Mouse (Mus musculus): ENCODE measurements around the gene Grik4. TPM values are rescaled to one million over a fixed set of nuclear protein-coding genes. Genes with fewer than 3 reads are reported as not detected.

Gene Grik4
- polyA plus RNA-seq, 1 experiment from 2014 or later, result 1.9 TPM

DNA sequence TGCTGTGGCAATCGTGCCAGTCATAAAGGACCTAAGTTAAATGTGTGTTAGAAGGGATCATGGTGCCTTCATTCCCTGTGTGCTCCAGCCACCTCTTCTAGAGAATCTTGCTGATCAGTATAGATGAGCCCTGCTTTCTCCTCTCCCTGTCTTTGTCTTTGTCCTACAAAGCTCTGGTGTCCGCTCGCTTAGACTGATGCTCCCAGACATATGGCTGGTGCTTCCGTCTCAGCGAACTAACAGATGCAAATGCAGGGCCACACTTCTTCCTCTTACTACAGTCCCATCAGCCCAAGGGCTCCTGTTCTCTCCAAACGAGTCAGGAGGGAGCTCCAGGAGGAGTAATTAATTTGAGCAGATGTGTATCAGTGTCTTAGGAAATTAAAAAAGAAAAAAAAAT, 71.4 kb downstream of the Grik4 start:
- Histone ChIP-seq H3K4me1 (ENCODE audit: control insufficient read depth, insufficient read depth, low read length) (no peaks in the 10 kb centered on the region), H3K9ac (ENCODE audit: low read depth, low read length) (no peak overlapping the region), H3K4me2 (replicated peaks; ENCODE audit: low read depth, low read length) (no peak overlapping the region), H3K27me3 (ENCODE audit: control insufficient read depth, insufficient read depth, low read length) (no peaks in the 10 kb centered on the region), H3K9me3 (ENCODE audit: control insufficient read depth, low read length) (no peaks in the 10 kb centered on the region), H3K4me3 (ENCODE audit: low read length) (no peak overlapping the region), H3K27ac (ENCODE audit: low read depth, low read length) (no peak overlapping the region), H3K36me3 (ENCODE audit: control insufficient read depth, insufficient read depth, low read length) (no peaks in the 10 kb centered on the region)
- WGBS, result 56% methylated on average over 6 of the region's 6 CpGs
- 0 out of 2 replicates have a peak, but pooled peaks have one; percentile 13 for ATAC-seq (ENCODE audit: low FRiP score, low TSS enrichment)

DNA sequence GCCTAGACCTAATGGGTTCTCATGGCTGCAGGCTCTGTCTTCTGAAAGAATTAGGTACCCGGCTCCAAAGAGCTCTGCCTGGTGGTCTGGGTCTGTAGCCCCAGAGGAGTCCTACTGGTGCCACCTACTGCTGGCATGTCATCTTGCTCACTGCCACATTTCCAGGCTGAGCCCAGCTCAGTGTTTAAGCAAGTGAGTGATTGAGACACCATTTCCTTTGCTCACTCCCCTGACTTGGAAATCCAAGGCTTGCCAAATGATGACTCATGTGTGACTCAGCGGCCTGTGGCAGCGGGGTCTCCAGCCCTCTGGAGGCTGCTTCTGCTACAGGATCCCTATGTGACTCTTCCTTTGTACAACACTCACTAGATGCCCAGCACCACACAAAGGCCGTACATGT, 72.6 kb downstream of the Grik4 start:
- H3K4me2 ChIP-seq (replicated peaks; ENCODE audit: low read depth, low read length), result no peak overlapping the region
- H3K27ac ChIP-seq (ENCODE audit: low read depth, low read length), result no peak overlapping the region
- no peak for ATAC-seq (ENCODE audit: low FRiP score, low TSS enrichment)
- 86% methylated on average over 4 of the region's 4 CpGs for WGBS
- H3K36me3 ChIP-seq (ENCODE audit: control insufficient read depth, insufficient read depth, low read length), result no peaks in the 10 kb centered on the region
- H3K4me3 ChIP-seq (ENCODE audit: low read length), result no peak overlapping the region
- H3K4me1 ChIP-seq (ENCODE audit: control insufficient read depth, insufficient read depth, low read length), result no peaks in the 10 kb centered on the region
- H3K9me3 ChIP-seq (ENCODE audit: control insufficient read depth, low read length), result no peaks in the 10 kb centered on the region
- H3K27me3 ChIP-seq (ENCODE audit: control insufficient read depth, insufficient read depth, low read length), result no peaks in the 10 kb centered on the region
- no peak overlapping the region for H3K9ac ChIP-seq (ENCODE audit: low read depth, low read length)

DNA sequence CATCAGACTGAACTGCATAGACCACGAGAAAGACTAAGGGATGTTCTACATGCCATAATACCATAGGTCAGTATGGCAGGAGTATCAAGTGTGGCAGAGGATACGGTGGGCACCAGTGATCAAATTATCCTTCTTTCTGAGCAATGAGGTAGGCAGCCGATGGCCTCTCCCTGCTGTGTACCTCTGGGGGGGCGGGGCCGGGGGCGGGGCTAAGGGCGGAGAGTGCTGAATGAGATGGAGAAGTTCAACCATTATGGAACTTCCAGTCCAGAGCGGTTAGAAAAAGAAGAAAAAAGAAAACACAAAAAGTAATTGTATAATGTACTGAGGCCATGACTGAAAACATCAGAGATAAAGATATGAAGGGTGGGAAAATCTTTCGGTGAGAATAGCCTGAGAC, 74.0 kb downstream of the Grik4 start:
- ATAC-seq (ENCODE audit: low FRiP score, low TSS enrichment), result no peak
- no peaks in the 10 kb centered on the region for H3K27me3 ChIP-seq (ENCODE audit: control insufficient read depth, insufficient read depth, low read length)
- no peak overlapping the region for H3K9ac ChIP-seq (ENCODE audit: low read depth, low read length)
- no peak overlapping the region for H3K4me3 ChIP-seq (ENCODE audit: low read length)
- H3K27ac ChIP-seq (ENCODE audit: low read depth, low read length), result no peak overlapping the region
- no peaks in the 10 kb centered on the region for H3K36me3 ChIP-seq (ENCODE audit: control insufficient read depth, insufficient read depth, low read length)
- H3K4me2 ChIP-seq (replicated peaks; ENCODE audit: low read depth, low read length), result no peak overlapping the region
- no peaks in the 10 kb centered on the region for H3K9me3 ChIP-seq (ENCODE audit: control insufficient read depth, low read length)
- 40% methylated on average over 9 of the region's 9 CpGs for WGBS
- H3K4me1 ChIP-seq (ENCODE audit: control insufficient read depth, insufficient read depth, low read length), result peaks cover 5% of the 10 kb centered on the region

DNA sequence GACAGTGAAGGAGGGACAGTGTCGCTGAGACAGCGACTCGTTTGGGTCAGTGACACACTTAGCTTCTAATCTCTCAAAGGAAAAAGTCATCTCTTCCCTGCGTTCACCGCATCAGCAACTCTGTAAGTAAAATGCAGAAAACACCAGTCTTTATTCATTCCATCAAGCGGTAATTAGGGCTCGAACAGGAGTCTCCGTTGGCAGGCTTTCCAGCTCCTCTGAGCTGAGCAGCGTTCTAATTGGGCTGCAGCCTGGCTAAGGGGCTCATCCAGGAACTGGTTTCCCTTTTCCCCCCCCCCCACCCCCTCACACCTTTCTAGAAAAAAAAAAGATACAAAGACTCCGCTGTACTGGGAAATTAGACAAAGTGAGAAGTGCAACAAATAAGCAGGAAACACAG, 75.8 kb downstream of the Grik4 start:
- ATAC-seq (ENCODE audit: low FRiP score, low TSS enrichment), result no peak
- peaks cover 10% of the 10 kb centered on the region for H3K4me1 ChIP-seq (ENCODE audit: control insufficient read depth, insufficient read depth, low read length)
- no peaks in the 10 kb centered on the region for H3K9me3 ChIP-seq (ENCODE audit: control insufficient read depth, low read length)
- no peaks in the 10 kb centered on the region for H3K36me3 ChIP-seq (ENCODE audit: control insufficient read depth, insufficient read depth, low read length)
- no peak overlapping the region for H3K4me3 ChIP-seq (ENCODE audit: low read length)
- WGBS, result 68% methylated on average over 10 of the region's 10 CpGs
- no peak overlapping the region for H3K4me2 ChIP-seq (replicated peaks; ENCODE audit: low read depth, low read length)
- no peaks in the 10 kb centered on the region for H3K27me3 ChIP-seq (ENCODE audit: control insufficient read depth, insufficient read depth, low read length)
- H3K9ac ChIP-seq (ENCODE audit: low read depth, low read length), result no peak overlapping the region
- no peak overlapping the region for H3K27ac ChIP-seq (ENCODE audit: low read depth, low read length)

DNA sequence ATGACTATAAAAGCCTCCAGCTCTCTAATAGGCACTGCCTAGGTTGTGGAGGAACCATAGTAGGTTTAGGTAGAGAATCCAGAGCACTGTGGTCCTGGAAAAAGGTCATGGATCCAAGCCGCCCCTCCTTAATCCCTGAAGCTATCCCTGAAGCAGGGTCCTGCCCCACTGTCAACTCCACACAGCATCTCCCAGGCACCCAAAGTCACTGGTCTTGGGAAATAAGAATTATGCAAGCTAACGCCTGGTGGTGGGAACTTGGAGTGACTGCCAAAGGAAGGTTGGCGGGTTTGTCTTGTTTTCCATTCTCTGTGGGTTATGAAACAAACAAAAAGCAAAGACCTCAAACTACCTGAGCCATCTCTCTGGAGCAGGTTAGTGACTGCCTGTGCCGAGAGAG, 77.6 kb downstream of the Grik4 start:
- no peaks in the 10 kb centered on the region for H3K27me3 ChIP-seq (ENCODE audit: control insufficient read depth, insufficient read depth, low read length)
- H3K27ac ChIP-seq (ENCODE audit: low read depth, low read length), result no peak overlapping the region
- no peak overlapping the region for H3K9ac ChIP-seq (ENCODE audit: low read depth, low read length)
- 92% methylated on average over 4 of the region's 4 CpGs for WGBS
- peaks cover 10% of the 10 kb centered on the region for H3K4me1 ChIP-seq (ENCODE audit: control insufficient read depth, insufficient read depth, low read length)
- ATAC-seq (ENCODE audit: low FRiP score, low TSS enrichment), result no peak
- H3K9me3 ChIP-seq (ENCODE audit: control insufficient read depth, low read length), result no peaks in the 10 kb centered on the region
- H3K4me3 ChIP-seq (ENCODE audit: low read length), result no peak overlapping the region
- H3K4me2 ChIP-seq (replicated peaks; ENCODE audit: low read depth, low read length), result no peak overlapping the region
- H3K36me3 ChIP-seq (ENCODE audit: control insufficient read depth, insufficient read depth, low read length), result no peaks in the 10 kb centered on the region

DNA sequence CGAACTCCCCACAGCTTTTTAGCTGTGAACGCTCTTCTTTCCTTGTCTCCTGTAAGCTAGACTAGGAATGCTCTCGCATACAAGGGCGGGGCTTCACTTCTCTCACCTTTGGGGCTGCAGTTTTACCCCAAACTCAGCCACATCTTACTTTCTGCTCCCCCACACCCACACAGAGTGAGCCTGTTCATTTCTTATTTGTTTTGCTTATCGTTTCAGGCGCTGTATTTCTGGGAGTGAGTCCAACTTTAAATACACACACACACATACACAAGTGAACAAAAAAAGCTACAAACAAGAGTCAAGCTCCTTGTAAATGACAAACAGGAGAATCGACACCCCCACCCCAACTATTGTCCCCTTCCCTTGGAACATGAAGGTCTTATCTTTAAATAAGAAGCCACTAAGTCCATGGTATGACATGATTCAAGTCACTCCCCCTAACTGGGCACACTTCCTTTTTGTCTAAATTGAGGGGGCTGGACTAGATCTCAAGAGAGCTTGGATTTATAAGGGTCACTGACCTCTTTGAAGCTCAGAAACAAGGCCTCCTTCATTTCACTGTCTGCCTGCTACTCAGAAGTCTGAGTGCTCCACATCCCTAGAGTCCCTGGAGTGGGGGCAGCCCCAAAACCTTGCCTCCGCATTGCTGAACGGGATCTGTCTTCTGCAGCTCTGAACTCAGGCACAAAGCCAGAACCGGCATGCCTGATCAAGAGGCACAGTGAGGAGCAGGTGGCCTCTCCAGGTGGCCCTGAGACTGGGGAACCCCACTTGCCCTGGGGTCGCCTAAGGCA, 79.1 kb downstream of the Grik4 start:
- Histone ChIP-seq H3K4me3 (ENCODE audit: low read length) (no peak overlapping the region), H3K27me3 (ENCODE audit: control insufficient read depth, insufficient read depth, low read length) (no peaks in the 10 kb centered on the region), H3K9ac (ENCODE audit: low read depth, low read length) (no peak overlapping the region), H3K36me3 (ENCODE audit: control insufficient read depth, insufficient read depth, low read length) (no peaks in the 10 kb centered on the region), H3K4me1 (ENCODE audit: control insufficient read depth, insufficient read depth, low read length) (peaks cover 18% of the 10 kb centered on the region), H3K4me2 (replicated peaks; ENCODE audit: low read depth, low read length) (0 out of 2 replicates have a peak overlapping the region, but pooled peaks have one; percentile 5), H3K27ac (ENCODE audit: low read depth, low read length) (peak overlapping the region; percentile 44; the same call in 1 of the 2 replicates), H3K9me3 (ENCODE audit: control insufficient read depth, low read length) (no peaks in the 10 kb centered on the region)
- WGBS, result 39% methylated on average over 11 of the region's 11 CpGs
- ATAC-seq (ENCODE audit: low FRiP score, low TSS enrichment), result peak; percentile 58

DNA sequence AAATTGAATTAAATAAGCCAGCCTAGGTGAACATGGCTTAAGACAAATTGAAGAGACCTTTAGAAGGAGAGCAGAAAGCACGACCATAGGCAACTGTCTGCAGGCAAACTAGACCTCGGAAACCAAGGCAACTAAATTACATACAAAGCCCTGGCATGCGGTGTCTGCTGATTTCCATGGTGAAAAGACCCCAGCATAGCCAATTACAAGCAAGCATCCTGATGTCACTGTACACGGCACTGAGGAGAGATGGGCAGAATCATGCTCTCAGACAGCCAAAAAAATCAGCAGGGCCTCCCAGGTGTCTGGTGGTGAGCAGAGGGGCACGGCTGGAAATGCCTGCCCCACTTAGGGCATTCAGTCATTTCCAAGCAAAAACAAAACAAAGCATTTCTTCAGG, 80.9 kb downstream of the Grik4 start:
- Histone ChIP-seq H3K9ac (ENCODE audit: low read depth, low read length) (no peak overlapping the region), H3K27ac (ENCODE audit: low read depth, low read length) (no peak overlapping the region), H3K9me3 (ENCODE audit: control insufficient read depth, low read length) (no peaks in the 10 kb centered on the region), H3K4me2 (replicated peaks; ENCODE audit: low read depth, low read length) (no peak overlapping the region), H3K36me3 (ENCODE audit: control insufficient read depth, insufficient read depth, low read length) (no peaks in the 10 kb centered on the region), H3K4me3 (ENCODE audit: low read length) (no peak overlapping the region), H3K27me3 (ENCODE audit: control insufficient read depth, insufficient read depth, low read length) (no peaks in the 10 kb centered on the region), H3K4me1 (ENCODE audit: control insufficient read depth, insufficient read depth, low read length) (peaks cover 23% of the 10 kb centered on the region)
- 86% methylated on average over 5 of the region's 5 CpGs for WGBS
- no peak for ATAC-seq (ENCODE audit: low FRiP score, low TSS enrichment)

DNA sequence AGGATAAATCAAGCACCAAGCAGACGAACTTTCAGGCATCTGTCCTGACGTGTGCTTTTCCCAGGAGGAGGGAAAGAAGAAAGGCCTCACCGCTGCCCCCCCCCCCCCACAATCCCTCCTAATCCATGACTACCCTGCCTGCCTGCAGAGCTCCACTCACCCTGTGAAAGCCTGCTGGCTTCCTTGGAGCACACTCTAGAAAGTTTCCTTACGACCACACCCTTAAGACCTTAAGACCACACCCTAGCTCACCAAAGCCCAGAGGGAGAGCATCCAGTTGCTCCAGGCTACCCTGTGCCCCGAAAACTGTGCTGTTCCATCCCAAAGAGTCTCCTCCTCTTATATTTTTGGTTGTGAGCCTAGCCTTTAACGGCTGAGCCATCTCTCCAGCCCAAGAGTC, 82.6 kb downstream of the Grik4 start:
- WGBS, result 69% methylated on average over 6 of the region's 6 CpGs

DNA sequence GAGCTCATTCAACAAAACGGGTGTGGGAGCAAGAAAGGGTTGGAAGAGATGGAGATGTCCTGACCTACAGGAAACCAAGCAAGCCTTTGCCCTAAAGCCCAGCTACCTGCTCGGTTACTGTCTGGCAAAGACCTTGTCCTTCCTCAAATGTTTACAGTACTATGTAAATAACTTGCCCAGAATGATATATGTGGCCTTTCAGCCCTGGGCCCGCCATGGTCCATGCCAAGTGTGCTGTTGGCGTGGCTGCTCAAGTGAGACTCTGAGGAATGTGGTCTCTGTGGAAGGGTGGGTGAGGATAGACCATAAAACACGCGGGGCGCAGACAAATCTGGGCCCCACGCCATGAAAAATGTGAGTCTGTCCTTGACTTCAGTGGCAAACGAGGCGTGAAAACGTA, 83.1 kb downstream of the Grik4 start:
- WGBS, result 71% methylated on average over 11 of the region's 11 CpGs
- H3K36me3 ChIP-seq (ENCODE audit: control insufficient read depth, insufficient read depth, low read length), result no peaks in the 10 kb centered on the region

More for the DNA sequence above, 82.6 kb downstream of the Grik4 start:
- Histone ChIP-seq H3K4me1 (ENCODE audit: control insufficient read depth, insufficient read depth, low read length) (peaks cover 23% of the 10 kb centered on the region), H3K9me3 (ENCODE audit: control insufficient read depth, low read length) (no peaks in the 10 kb centered on the region), H3K9ac (ENCODE audit: low read depth, low read length) (no peak overlapping the region), H3K27me3 (ENCODE audit: control insufficient read depth, insufficient read depth, low read length) (no peaks in the 10 kb centered on the region), H3K36me3 (ENCODE audit: control insufficient read depth, insufficient read depth, low read length) (no peaks in the 10 kb centered on the region), H3K4me2 (replicated peaks; ENCODE audit: low read depth, low read length) (no peak overlapping the region), H3K4me3 (ENCODE audit: low read length) (no peak overlapping the region), H3K27ac (ENCODE audit: low read depth, low read length) (no peak overlapping the region)
- no peak for ATAC-seq (ENCODE audit: low FRiP score, low TSS enrichment)

More for the DNA sequence above, 83.1 kb downstream of the Grik4 start:
- no peak overlapping the region for H3K27ac ChIP-seq (ENCODE audit: low read depth, low read length)
- H3K4me1 ChIP-seq (ENCODE audit: control insufficient read depth, insufficient read depth, low read length), result peaks cover 23% of the 10 kb centered on the region
- H3K9ac ChIP-seq (ENCODE audit: low read depth, low read length), result no peak overlapping the region
- H3K27me3 ChIP-seq (ENCODE audit: control insufficient read depth, insufficient read depth, low read length), result no peaks in the 10 kb centered on the region
- no peak overlapping the region for H3K4me2 ChIP-seq (replicated peaks; ENCODE audit: low read depth, low read length)
- H3K4me3 ChIP-seq (ENCODE audit: low read length), result no peak overlapping the region
- ATAC-seq (ENCODE audit: low FRiP score, low TSS enrichment), result no peak
- no peaks in the 10 kb centered on the region for H3K9me3 ChIP-seq (ENCODE audit: control insufficient read depth, low read length)

All from kidney, embryonic 14.5 days (tissue).